Mouse (Mus musculus): ENCODE data around the gene Btg1-ps2.
A peak's percentile ranks its signal among the peaks of the same experiment; 100 is the strongest.
"Not testable (repeated sequence)": the region's sequence is repeated elsewhere in the genome, so short reads cannot be mapped to it uniquely, and the experiment has no call there.

Btg1-ps2 gene

GRCm38 (mm10) chrX:38043014-38043413 is at the start of gene Btg1-ps2:
Gene Btg1-ps2, minus strand, starts transcription at chrX:38043114.
- not testable (repeated sequence) for DNase-seq (ENCODE audit: extremely low spot score, low spot score)

- no peak for DNase-seq (ENCODE audit: extremely low spot score, low spot score)
These were observed 42.1 kb upstream of the Btg1-ps2 start, which contains the start of gene Rhox11 for GRCm38 (mm10) chrX:38085041-38085440. Gene Rhox11, minus strand, starts transcription at chrX:38085141.

- DNase-seq (ENCODE audit: extremely low spot score, low spot score): peak; percentile 40
These were observed 41.3 kb upstream of the Btg1-ps2 start for GRCm38 (mm10) chrX:38084226-38084625.

DNA sequence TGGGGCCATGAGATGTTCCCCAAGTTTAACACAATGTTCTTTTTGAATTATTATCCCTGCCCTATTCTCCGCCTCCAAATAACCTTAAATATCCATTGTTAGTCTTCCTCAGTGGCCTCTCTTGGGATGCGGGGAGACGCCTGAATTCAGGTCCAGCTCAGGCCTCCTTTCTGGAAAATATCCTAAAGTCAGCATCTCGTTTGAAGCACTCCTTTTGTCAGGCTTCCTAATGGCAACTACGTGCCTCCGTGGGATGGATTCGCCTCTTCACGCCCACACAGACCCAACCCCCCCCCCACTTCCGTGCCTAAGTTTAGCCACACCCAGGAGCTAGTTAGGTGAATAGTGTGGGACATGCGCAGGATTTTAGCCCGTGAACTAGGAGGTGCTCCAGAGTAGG is 23.3 kb upstream of the Btg1-ps2 start, which contains the start of gene Rhox10:
TSS of gene Rhox10 (plus strand) at position 301 of the 400 bp plus-strand sequence.
- DNase-seq (ENCODE audit: extremely low spot score, low spot score): no peak

DNA sequence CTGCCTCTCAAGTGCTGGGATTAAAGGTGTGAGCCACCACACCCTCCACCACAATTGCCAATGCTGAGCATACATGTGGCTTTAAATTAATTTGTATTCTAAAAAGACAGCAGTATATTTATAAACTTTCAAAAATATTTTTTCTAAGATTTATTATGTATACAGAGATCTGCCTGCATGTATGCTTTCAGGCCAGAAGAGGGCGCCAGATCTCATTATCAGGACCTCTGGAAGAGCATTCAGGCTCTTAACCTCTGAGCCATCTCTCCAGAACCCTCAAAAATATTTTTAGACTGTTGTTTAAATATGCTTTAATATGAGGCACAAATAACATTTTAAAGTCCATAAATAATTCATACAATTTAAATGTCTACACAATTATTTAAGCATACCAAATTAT is 18.6 kb upstream of the Btg1-ps2 start:
- no peak for DNase-seq (ENCODE audit: extremely low spot score, low spot score)

DNA sequence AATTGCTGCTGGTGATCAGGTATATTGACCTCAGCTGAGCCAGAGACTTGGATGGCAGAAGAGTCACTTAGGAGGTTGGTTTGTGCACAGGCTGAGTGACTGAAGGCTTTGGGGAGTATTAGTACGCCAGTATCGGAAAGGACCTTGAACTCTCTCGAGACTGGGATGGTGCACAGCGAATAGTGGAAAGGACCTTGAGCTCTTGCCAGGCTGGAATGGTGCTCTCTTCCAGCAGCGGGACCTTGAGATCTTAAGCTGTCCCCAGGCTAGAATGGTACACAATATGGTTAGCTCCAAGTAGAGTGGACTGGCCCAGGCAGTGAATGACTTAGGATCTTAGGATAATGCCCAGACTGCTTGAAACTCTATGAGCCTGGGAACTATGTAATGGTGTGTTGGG is 3.2 kb downstream of the Btg1-ps2 start:
- no peak for DNase-seq (ENCODE audit: extremely low spot score, low spot score)

DNA sequence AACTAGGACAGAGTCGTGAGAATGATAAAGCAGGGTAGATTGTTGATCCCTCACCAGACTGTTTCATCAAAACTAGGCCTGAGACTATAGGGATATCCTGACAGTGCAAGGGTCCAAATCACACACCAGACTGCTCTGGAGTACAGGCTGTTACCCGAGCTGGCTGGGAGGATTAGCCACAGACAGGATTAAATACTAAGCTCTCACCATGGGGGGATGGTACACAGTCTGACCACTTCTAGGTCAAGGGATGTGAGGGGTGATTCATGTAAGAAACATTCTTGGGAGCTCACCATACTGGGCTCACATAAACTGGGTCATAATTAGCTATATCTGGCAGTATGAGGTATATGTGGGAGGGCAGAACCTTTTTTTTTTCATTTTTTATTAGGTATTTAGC is 9.1 kb downstream of the Btg1-ps2 start:
- DNase-seq (ENCODE audit: extremely low spot score, low spot score): no peak

DNA sequence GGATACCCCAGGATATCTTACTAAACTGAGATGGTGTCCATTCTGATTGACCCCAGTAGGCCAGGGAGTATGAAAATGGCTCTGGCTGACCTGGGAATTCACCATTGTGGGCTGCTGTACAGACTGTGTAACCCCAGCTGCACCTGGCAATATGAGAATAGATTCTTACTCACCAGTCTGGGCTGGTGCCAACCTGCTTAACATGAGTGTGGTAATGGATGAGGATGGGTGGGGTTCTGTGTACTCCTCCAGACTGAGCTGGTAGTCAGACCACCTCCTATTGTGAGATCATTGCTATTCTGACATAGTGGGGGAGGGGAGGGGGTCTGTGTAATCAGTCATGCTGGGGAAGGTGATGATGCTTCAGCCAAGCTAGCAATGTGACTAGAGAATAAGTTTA is 24.3 kb downstream of the Btg1-ps2 start, which contains the start of gene Btg1-ps1:
TSS of gene Btg1-ps1 (minus strand) at position 219 of the 400 bp plus-strand sequence.
- DNase-seq (ENCODE audit: extremely low spot score, low spot score): not testable (repeated sequence)

- DNase-seq (ENCODE audit: extremely low spot score, low spot score): no peak
These were observed 34.2 kb downstream of the Btg1-ps2 start for GRCm38 (mm10) chrX:38008756-38009155.

All from neural tube, embryonic 10.5 days (tissue).